22 mouse cellular contexts compared by ENCODE assay signal in genomic region chr10:105425052-105425451, GRCm38 (mm10).
DNase-seq lines count a peak whose midpoint lies in the region; ATAC-seq and TF ChIP-seq lines count a peak whose summit lies in the region.
"Had no signal": no experiment of that assay in that cellular context is flagged by ENCODE, and none has a peak within 500 bp of the region (broad histone marks: within the 10 kb centered on the region; RNA-seq: fewer than 3 reads in every experiment).

No protein-coding gene starts in this region.

- no peak overlapping the region for H3K4me3 ChIP-seq in liver, embryonic 11.5 days (ENCODE audit: low read depth, low read length)
- H3K4me3 ChIP-seq in liver, embryonic 13.5 days (replicated peaks): no peak overlapping the region
- no peak overlapping the region for H3K4me3 ChIP-seq in liver, postnatal 0 days (ENCODE audit: low read depth, low read length)
- H3K4me3 ChIP-seq: embryonic facial prominence, embryonic 10.5 days; embryonic facial prominence, embryonic 12.5 days; forebrain, embryonic 13.5 days; forebrain, embryonic 15.5 days had no signal

- no peaks in the 10 kb centered on the region for H3K36me3 ChIP-seq in liver, embryonic 11.5 days (ENCODE audit: control insufficient read depth, insufficient read depth, low read length)
- H3K36me3 ChIP-seq in liver, embryonic 13.5 days: no peaks in the 10 kb centered on the region
- H3K36me3 ChIP-seq in liver, postnatal 0 days (replicated peaks; ENCODE audit: insufficient read depth, low read length): no peaks in the 10 kb centered on the region
- H3K36me3 ChIP-seq: embryonic facial prominence, embryonic 12.5 days; forebrain, embryonic 15.5 days had no signal

- TF ChIP-seq CTCF in liver, postnatal 0 days (IDR thresholded peaks at IDR 0.05; ENCODE audit: low read depth): no peak

- ATAC-seq in liver, embryonic 11.5 days (replicated peaks; ENCODE audit: low FRiP score): 0 out of 2 replicates have a peak, but pooled peaks have one; percentile 18
- ATAC-seq in liver, embryonic 13.5 days (ENCODE audit: low read depth): peak; percentile 60
- no peak for ATAC-seq in liver, postnatal 0 days
- ATAC-seq: CD4-positive, CD25-positive, alpha-beta regulatory T cell, adult 4 months; forebrain, embryonic 13.5 days; forebrain, embryonic 15.5 days had no signal

- 97% methylated on average over 1 of the region's 1 CpGs for WGBS in liver, embryonic 11.5 days
- WGBS in liver, embryonic 13.5 days (ENCODE audit: insufficient replicate concordance): 62% methylated on average over 1 of the region's 1 CpGs
- WGBS in liver, postnatal 0 days (ENCODE audit: insufficient replicate concordance): 74% methylated on average over 1 of the region's 1 CpGs

- no peak for DNase-seq in liver, embryonic 11.5 days (ENCODE audit: low spot score)
- DNase-seq in liver (no peak), adipocyte (ENCODE audit: low spot score) (no peak)
- DNase-seq in liver, embryonic 13.5 days: no peak
- no peak for DNase-seq in liver, postnatal 0 days
- DNase-seq in right cerebral cortex, postnatal 10 days (ENCODE audit: low spot score in 2 of 2): no peak
- DNase-seq in ovary, postnatal 36 days (ENCODE audit: low spot score): no peak
- DNase-seq: adrenal gland, adult 8-10 months; adrenal gland, postnatal 14 days; adrenal gland, postnatal 36 days; B cell, adult 2 months; cerebellum, adult 11-12 months; cerebellum, adult 2 months; cerebellum, adult 9-10 months; cerebellum, postnatal 10 days; cerebellum, postnatal 25 days had no signal

- H3K9ac ChIP-seq in liver, embryonic 11.5 days (ENCODE audit: low read depth, low read length): no peak overlapping the region
- H3K9ac ChIP-seq in liver, embryonic 13.5 days: no peak overlapping the region
- H3K9ac ChIP-seq in liver, postnatal 0 days (replicated peaks): no peak overlapping the region
- H3K9ac ChIP-seq: embryonic facial prominence, embryonic 12.5 days; forebrain, embryonic 13.5 days; forebrain, embryonic 15.5 days had no signal

- no peaks in the 10 kb centered on the region for H3K9me3 ChIP-seq in liver, embryonic 11.5 days (ENCODE audit: control insufficient read depth, low read length)
- no peaks in the 10 kb centered on the region for H3K9me3 ChIP-seq in liver, embryonic 13.5 days (replicated peaks)
- no peaks in the 10 kb centered on the region for H3K9me3 ChIP-seq in liver, postnatal 0 days (ENCODE audit: low read length)
- H3K9me3 ChIP-seq: embryonic facial prominence, embryonic 10.5 days; embryonic facial prominence, embryonic 12.5 days; forebrain, embryonic 13.5 days; forebrain, embryonic 15.5 days had no signal

- H3K4me2 ChIP-seq in liver, embryonic 11.5 days: no peak overlapping the region
- H3K4me2 ChIP-seq in liver, embryonic 13.5 days: no peak overlapping the region
- H3K4me2 ChIP-seq in liver, postnatal 0 days (ENCODE audit: low read depth, low read length): no peak overlapping the region
- H3K4me2 ChIP-seq: embryonic facial prominence, embryonic 12.5 days; forebrain, embryonic 13.5 days; forebrain, embryonic 15.5 days had no signal

- H3K4me1 ChIP-seq in liver, embryonic 11.5 days (replicated peaks; ENCODE audit: control insufficient read depth, insufficient read depth, low read length): no peaks in the 10 kb centered on the region
- H3K4me1 ChIP-seq in liver, embryonic 13.5 days (replicated peaks): peaks cover 17% of the 10 kb centered on the region
- no peaks in the 10 kb centered on the region for H3K4me1 ChIP-seq in liver, postnatal 0 days (ENCODE audit: insufficient read depth)
- H3K4me1 ChIP-seq: forebrain, embryonic 15.5 days had no signal

- no peaks in the 10 kb centered on the region for H3K27me3 ChIP-seq in liver, embryonic 11.5 days (replicated peaks; ENCODE audit: control insufficient read depth, insufficient read depth, low read length)
- H3K27me3 ChIP-seq in liver, embryonic 13.5 days: no peaks in the 10 kb centered on the region
- H3K27me3 ChIP-seq in liver, postnatal 0 days (ENCODE audit: insufficient read depth, low read length): no peaks in the 10 kb centered on the region
- H3K27me3 ChIP-seq: CH12.LX; embryonic facial prominence, embryonic 12.5 days; forebrain, embryonic 15.5 days had no signal

- TF ChIP-seq EP300 in liver, postnatal 0 days (IDR thresholded peaks at IDR 0.05; ENCODE audit: low read depth): 0 out of 2 replicates have a peak, but pooled peaks have one; percentile 13

- H3K27ac ChIP-seq in liver, embryonic 11.5 days (ENCODE audit: low read depth, low read length): no peak overlapping the region
- H3K27ac ChIP-seq in liver, embryonic 13.5 days: no peak overlapping the region
- H3K27ac ChIP-seq in liver, postnatal 0 days (ENCODE audit: low read depth): no peak overlapping the region
- H3K27ac ChIP-seq: embryonic facial prominence, embryonic 10.5 days; embryonic facial prominence, embryonic 12.5 days; forebrain, embryonic 13.5 days; forebrain, embryonic 15.5 days had no signal
